Mouse (Mus musculus) olfactory bulb, adult 2 months (tissue): ENCODE results near the gene Fcer2a.

Experiments
- CTCF ChIP-seq: fragments of 200-500 bp; IDR thresholded peaks from 2 replicates; pipeline ENCODE4 v1.5.1; 2012; ENCODE audit warnings: low read depth, mild to moderate bottlenecking, low read length, moderate library complexity; ENCODE audit not compliant: insufficient read depth
- POLR2A ChIP-seq: fragments of 200-500 bp; IDR thresholded peaks from 2 replicates; pipeline ENCODE4 v1.6.1; 2012; ENCODE audit warnings: mild to moderate bottlenecking, low read depth, low read length, moderate library complexity; ENCODE audit not compliant: insufficient read depth

GRCm38 (mm10) chr8:3652845-3653244, 41.1 kb downstream of the Fcer2a start:
- TF ChIP-seq POLR2A, result no peak
- no peak for TF ChIP-seq CTCF
